Mouse (Mus musculus): ENCODE results near the gene Rnft1. TPM values are rescaled to one million over a fixed set of nuclear protein-coding genes. Genes with fewer than 3 reads are reported as not detected.

Gene Rnft1
- 10 to 100 TPM; 26.2 to 35.0 TPM for total RNA-seq (2021)
- polyA plus RNA-seq (2012; rRNA removed), result 6.8 and 14.3 TPM in 2 replicates
- long read RNA-seq, full-length matches to known transcripts, result 43 of 45 reads
- long read RNA-seq, partial matches to known transcripts, result 0 of 45 reads
- long read RNA-seq, other reads (novel, unspliced or antisense), result 2 of 45 reads

- Histone ChIP-seq H3K4me1 (ENCODE audit: control insufficient read depth, insufficient read depth, low read length) (peaks cover 4% of the 10 kb centered on the region), H3K27ac (peak within 1 kb of the TSS; percentile 99), H3K4me3 (peak within 1 kb of the TSS; percentile 64), H3K27me3 (ENCODE audit: control insufficient read depth, insufficient read depth, low read length) (no peaks in the 10 kb centered on the region), H3K79me2 (replicated peaks; ENCODE audit: control insufficient read depth, insufficient read depth, low read length) (no peaks in the 10 kb centered on the region; the same call in 1 of the 2 replicates), H3K9ac (ENCODE audit: low read depth, low read length) (peak within 1 kb of the TSS; percentile 82), H3K36me3 (ENCODE audit: control insufficient read depth, insufficient read depth, low read length) (peaks cover 4% of the 10 kb centered on the region)
- DNase-seq, result peak; percentile 99
- intact Hi-C loops (cut with DNase I), result loop anchor here (1.0 kb wide), 1 partner anchor 60 kb away; the partner anchor contains the start of genes Rps6kb1 and Tubd1
- WGBS, result under 1% methylated on average over 68 of the region's 68 CpGs
- TF ChIP-seq POLR2A (IDR thresholded peaks at IDR 0.05; ENCODE audit: insufficient read depth, low read depth, low read length) (peak; percentile 98), CTCF (IDR thresholded peaks at IDR 0.05) (peak; percentile 56), EP300 (IDR thresholded peaks at IDR 0.05; ENCODE audit: insufficient read depth, low read depth, low read length) (peak; percentile 81)
Observed at GRCm38 (mm10) chr11:86484101-86484868, at the start of gene Rnft1. Rnft1 (plus strand) TSS chr11:86484657.

DNA sequence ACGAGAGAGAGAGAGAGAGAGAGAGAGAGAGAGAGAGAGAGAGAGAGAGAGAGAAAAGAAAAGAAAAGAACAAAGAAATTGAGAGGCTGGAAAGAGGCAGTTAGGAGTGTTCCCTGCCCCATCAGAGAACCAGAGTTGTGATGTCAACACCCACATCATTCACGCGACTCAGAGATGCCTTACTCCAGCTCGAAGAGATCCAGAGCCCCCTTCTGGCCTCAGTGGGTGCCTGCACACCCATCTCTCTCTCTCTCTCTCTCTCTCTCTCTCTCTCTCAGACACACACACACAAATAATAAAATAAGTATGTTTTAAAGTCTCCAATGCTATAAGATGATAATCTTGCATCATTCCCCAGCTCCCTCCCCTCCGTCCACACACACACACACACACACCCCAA lies 47.6 kb upstream of the Rnft1 start:
- 17% methylated on average over 5 of the region's 5 CpGs for WGBS
- no peaks in the 10 kb centered on the region for H3K36me3 ChIP-seq (ENCODE audit: control insufficient read depth, insufficient read depth, low read length)
- intact Hi-C loops (cut with DNase I), result no loop called here
- no peak overlapping the region for H3K4me3 ChIP-seq
- H3K4me1 ChIP-seq (ENCODE audit: control insufficient read depth, insufficient read depth, low read length), result no peaks in the 10 kb centered on the region
- H3K9ac ChIP-seq (ENCODE audit: low read depth, low read length), result no peak overlapping the region
- H3K27me3 ChIP-seq (ENCODE audit: control insufficient read depth, insufficient read depth, low read length), result 0 out of 2 replicates have a peak, but pooled peaks cover 2% of the 10 kb centered on the region
- TF ChIP-seq POLR2A (IDR thresholded peaks at IDR 0.05; ENCODE audit: insufficient read depth, low read depth, low read length) (no peak), CTCF (IDR thresholded peaks at IDR 0.05) (peak; percentile 42), EP300 (IDR thresholded peaks at IDR 0.05; ENCODE audit: insufficient read depth, low read depth, low read length) (no peak)
- no peak overlapping the region for H3K27ac ChIP-seq
- no peaks in the 10 kb centered on the region; the same call in 1 of the 2 replicates for H3K79me2 ChIP-seq (replicated peaks; ENCODE audit: control insufficient read depth, insufficient read depth, low read length)
- DNase-seq, result peak in 1 of 2 experiments; percentile 5

DNA sequence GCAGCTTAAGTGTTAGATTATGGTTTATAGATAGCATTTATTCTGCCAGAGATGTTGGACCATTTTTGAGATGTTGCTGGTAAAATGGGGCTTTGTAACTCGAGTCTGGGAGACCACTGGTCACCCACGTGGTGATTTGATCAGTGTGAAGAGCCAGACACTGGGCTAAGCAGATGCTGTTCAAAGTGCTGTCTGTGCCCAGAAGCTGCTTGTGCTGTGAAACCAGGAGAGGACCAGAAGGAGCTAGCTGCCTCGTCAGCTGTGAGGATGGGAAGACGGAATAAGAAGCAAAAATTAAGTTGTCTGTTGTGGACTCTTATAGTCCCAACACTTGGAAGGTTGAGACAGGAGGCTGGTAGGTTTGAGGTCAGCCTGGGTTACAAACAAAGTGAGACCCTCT lies 46.2 kb upstream of the Rnft1 start:
- 49% methylated on average over 4 of the region's 4 CpGs for WGBS
- Histone ChIP-seq H3K4me3 (no peak overlapping the region), H3K79me2 (replicated peaks; ENCODE audit: control insufficient read depth, insufficient read depth, low read length) (no peaks in the 10 kb centered on the region; the same call in 1 of the 2 replicates), H3K36me3 (ENCODE audit: control insufficient read depth, insufficient read depth, low read length) (no peaks in the 10 kb centered on the region), H3K27ac (no peak overlapping the region), H3K27me3 (ENCODE audit: control insufficient read depth, insufficient read depth, low read length) (0 out of 2 replicates have a peak, but pooled peaks cover 2% of the 10 kb centered on the region), H3K4me1 (ENCODE audit: control insufficient read depth, insufficient read depth, low read length) (no peaks in the 10 kb centered on the region), H3K9ac (ENCODE audit: low read depth, low read length) (no peak overlapping the region)
- intact Hi-C loops (cut with DNase I), result no loop called here
- DNase-seq, result no peak
- TF ChIP-seq CTCF (IDR thresholded peaks at IDR 0.05) (no peak), EP300 (IDR thresholded peaks at IDR 0.05; ENCODE audit: insufficient read depth, low read depth, low read length) (no peak), POLR2A (IDR thresholded peaks at IDR 0.05; ENCODE audit: insufficient read depth, low read depth, low read length) (no peak)

- TF ChIP-seq POLR2A (IDR thresholded peaks at IDR 0.05; ENCODE audit: insufficient read depth, low read depth, low read length) (no peak), EP300 (IDR thresholded peaks at IDR 0.05; ENCODE audit: insufficient read depth, low read depth, low read length) (no peak)
- Histone ChIP-seq H3K27ac (no peak overlapping the region), H3K4me1 (ENCODE audit: control insufficient read depth, insufficient read depth, low read length) (no peaks in the 10 kb centered on the region), H3K9ac (ENCODE audit: low read depth, low read length) (no peak overlapping the region), H3K36me3 (ENCODE audit: control insufficient read depth, insufficient read depth, low read length) (no peaks in the 10 kb centered on the region), H3K27me3 (ENCODE audit: control insufficient read depth, insufficient read depth, low read length) (0 out of 2 replicates have a peak, but pooled peaks cover 4% of the 10 kb centered on the region), H3K79me2 (replicated peaks; ENCODE audit: control insufficient read depth, insufficient read depth, low read length) (no peaks in the 10 kb centered on the region; the same call in 1 of the 2 replicates), H3K4me3 (no peak overlapping the region)
- 58% methylated on average over 5 of the region's 5 CpGs for WGBS
- intact Hi-C loops (cut with DNase I), result no loop called here
- DNase-seq, result no peak
Observed at GRCm38 (mm10) chr11:86440791-86441190, 43.7 kb upstream of the Rnft1 start.

GRCm38 (mm10) chr11:86453991-86454390 lies 30.5 kb upstream of the Rnft1 start:
- WGBS, result 81% methylated on average over 5 of the region's 5 CpGs
- H3K36me3 ChIP-seq (ENCODE audit: control insufficient read depth, insufficient read depth, low read length), result no peaks in the 10 kb centered on the region
- no peaks in the 10 kb centered on the region for H3K79me2 ChIP-seq (replicated peaks; ENCODE audit: control insufficient read depth, insufficient read depth, low read length)
- no peak overlapping the region for H3K9ac ChIP-seq (ENCODE audit: low read depth, low read length)
- H3K27me3 ChIP-seq (ENCODE audit: control insufficient read depth, insufficient read depth, low read length), result no peaks in the 10 kb centered on the region
- no peak overlapping the region for H3K27ac ChIP-seq
- intact Hi-C loops (cut with DNase I), result no loop called here
- no peaks in the 10 kb centered on the region for H3K4me1 ChIP-seq (ENCODE audit: control insufficient read depth, insufficient read depth, low read length)
- no peak overlapping the region for H3K4me3 ChIP-seq
- DNase-seq, result no peak
- TF ChIP-seq EP300 (IDR thresholded peaks at IDR 0.05; ENCODE audit: insufficient read depth, low read depth, low read length) (no peak), CTCF (IDR thresholded peaks at IDR 0.05) (no peak), POLR2A (IDR thresholded peaks at IDR 0.05; ENCODE audit: insufficient read depth, low read depth, low read length) (no peak)

DNA sequence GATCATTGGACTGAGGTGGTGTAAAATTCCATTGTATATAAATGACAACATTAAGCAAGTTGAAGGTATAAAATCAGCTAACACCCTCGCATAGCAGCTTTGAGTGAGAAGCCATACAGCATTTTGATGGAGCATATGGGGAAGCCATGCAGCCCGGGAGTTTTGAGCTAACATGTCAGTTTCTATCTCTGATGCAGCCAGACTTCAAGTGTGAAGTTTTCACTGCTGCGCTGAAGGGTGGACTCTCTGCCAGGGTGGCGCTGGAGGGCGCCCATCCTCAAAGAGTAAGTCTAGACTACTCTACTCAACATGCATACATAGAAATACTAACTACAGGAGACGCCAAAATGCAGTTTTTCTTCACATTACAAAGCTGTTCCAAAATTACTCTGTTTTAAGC lies 26.9 kb upstream of the Rnft1 start:
- no peaks in the 10 kb centered on the region for H3K4me1 ChIP-seq (ENCODE audit: control insufficient read depth, insufficient read depth, low read length)
- DNase-seq, result no peak
- no peaks in the 10 kb centered on the region for H3K36me3 ChIP-seq (ENCODE audit: control insufficient read depth, insufficient read depth, low read length)
- WGBS, result 75% methylated on average over 6 of the region's 6 CpGs
- H3K79me2 ChIP-seq (replicated peaks; ENCODE audit: control insufficient read depth, insufficient read depth, low read length), result no peaks in the 10 kb centered on the region
- intact Hi-C loops (cut with DNase I), result no loop called here
- TF ChIP-seq CTCF (IDR thresholded peaks at IDR 0.05) (no peak), EP300 (IDR thresholded peaks at IDR 0.05; ENCODE audit: insufficient read depth, low read depth, low read length) (no peak), POLR2A (IDR thresholded peaks at IDR 0.05; ENCODE audit: insufficient read depth, low read depth, low read length) (no peak)
- no peak overlapping the region for H3K9ac ChIP-seq (ENCODE audit: low read depth, low read length)
- no peak overlapping the region for H3K4me3 ChIP-seq
- H3K27ac ChIP-seq, result no peak overlapping the region
- no peaks in the 10 kb centered on the region for H3K27me3 ChIP-seq (ENCODE audit: control insufficient read depth, insufficient read depth, low read length)

Data from heart, adult 2 months (tissue).